16 mouse cellular contexts compared by ENCODE assay signal in the genomic region with DNA sequence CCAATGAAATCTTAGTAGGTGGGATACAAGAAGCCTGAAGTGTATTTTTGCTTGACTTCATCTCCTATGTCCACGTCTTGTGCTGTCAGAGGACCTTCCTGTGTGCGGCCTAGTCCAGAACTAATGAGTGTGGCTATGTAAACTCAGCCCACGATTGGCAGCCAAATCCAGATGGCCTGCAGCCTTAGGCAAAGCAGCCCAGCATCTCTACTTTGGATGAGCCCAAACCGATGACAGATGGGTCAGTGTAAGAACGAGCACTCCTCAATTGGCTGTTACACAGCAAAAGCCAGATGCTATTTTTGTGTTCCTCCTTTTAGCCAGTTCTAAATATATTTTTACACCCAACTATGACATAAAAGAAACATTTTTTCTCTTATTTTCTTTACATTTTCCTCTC. TPM values are rescaled to one million over a fixed set of nuclear protein-coding genes. Genes with fewer than 3 reads are reported as not detected.
DNase-seq lines count a peak whose midpoint lies in the region; ATAC-seq and TF ChIP-seq lines count a peak whose summit lies in the region.
"Had no signal": no experiment of that assay in that cellular context is flagged by ENCODE, and none has a peak within 500 bp of the region (broad histone marks: within the 10 kb centered on the region; RNA-seq: fewer than 3 reads in every experiment).

No protein-coding gene starts in this region.

- H3K9ac ChIP-seq in midbrain, postnatal 0 days (replicated peaks; ENCODE audit: low read length, poor library complexity, severe bottlenecking), result no peak overlapping the region
- H3K9ac ChIP-seq in midbrain, embryonic 11.5 days (ENCODE audit: low read length), result no peak overlapping the region
- H3K9ac ChIP-seq: hindbrain, embryonic 14.5 days had no signal

- no peaks in the 10 kb centered on the region for H3K27me3 ChIP-seq in midbrain, postnatal 0 days (ENCODE audit: insufficient read depth, low read length)
- no peaks in the 10 kb centered on the region for H3K27me3 ChIP-seq in midbrain, embryonic 11.5 days (ENCODE audit: control insufficient read depth, insufficient read depth, low read length)

- H3K9me3 ChIP-seq in midbrain, postnatal 0 days (ENCODE audit: low read length), result no peaks in the 10 kb centered on the region
- H3K9me3 ChIP-seq in midbrain, embryonic 11.5 days (ENCODE audit: control insufficient read depth, low read length), result no peaks in the 10 kb centered on the region

- H3K4me1 ChIP-seq in midbrain, postnatal 0 days (ENCODE audit: insufficient read depth, low read length), result no peaks in the 10 kb centered on the region; the same call in 1 of the 2 replicates
- no peaks in the 10 kb centered on the region for H3K4me1 ChIP-seq in midbrain, embryonic 11.5 days (ENCODE audit: control insufficient read depth, insufficient read depth, low read length)

- WGBS in midbrain, postnatal 0 days, result 73% methylated on average over 5 of the region's 5 CpGs
- WGBS in midbrain, embryonic 11.5 days, result 82% methylated on average over 5 of the region's 5 CpGs

- H3K4me2 ChIP-seq in midbrain, postnatal 0 days (ENCODE audit: low read depth, low read length, poor library complexity, severe bottlenecking), result no peak overlapping the region
- H3K4me2 ChIP-seq in midbrain, embryonic 11.5 days, result no peak overlapping the region
- H3K4me2 ChIP-seq: hindbrain, embryonic 14.5 days had no signal

- H3K4me3 ChIP-seq in midbrain, postnatal 0 days (ENCODE audit: low read depth, low read length), result no peak overlapping the region
- no peak overlapping the region for H3K4me3 ChIP-seq in midbrain, embryonic 11.5 days (ENCODE audit: low read depth, low read length)
- H3K4me3 ChIP-seq: erythroblast, embryonic 14.5 days; heart, adult 2 months had no signal

- ATAC-seq in midbrain, postnatal 0 days (ENCODE audit: low FRiP score), result no peak
- no peak for ATAC-seq in midbrain, embryonic 11.5 days (ENCODE audit: low FRiP score)
- ATAC-seq in erythroid progenitor cell, adult 5-6 weeks (replicated peaks; ENCODE audit: low FRiP score, poor library complexity, severe bottlenecking), result no peak

- no peak overlapping the region for H3K27ac ChIP-seq in midbrain, postnatal 0 days (ENCODE audit: low read depth, low read length)
- H3K27ac ChIP-seq in midbrain, embryonic 11.5 days (ENCODE audit: low read depth, low read length), result no peak overlapping the region
- H3K27ac ChIP-seq: heart, adult 2 months; hindbrain, embryonic 14.5 days had no signal

- no peaks in the 10 kb centered on the region for H3K36me3 ChIP-seq in midbrain, postnatal 0 days (ENCODE audit: insufficient read depth, low read length)
- no peaks in the 10 kb centered on the region for H3K36me3 ChIP-seq in midbrain, embryonic 11.5 days (ENCODE audit: control insufficient read depth, insufficient read depth, low read length)

- TF ChIP-seq CTCF in midbrain, postnatal 0 days (IDR thresholded peaks at IDR 0.05), result no peak

- peak; percentile 42 to 53 for DNase-seq in frontal cortex, adult 2 months (ENCODE audit: extremely low spot score in 1 of 2, low spot score in 1 of 2)
- DNase-seq in frontal cortex, postnatal 14 days (ENCODE audit: low spot score in 2 of 2), result no peak
- peak; percentile 57 for DNase-seq in midbrain, postnatal 0 days (ENCODE audit: low spot score)
- no peak for DNase-seq in midbrain, embryonic 11.5 days (ENCODE audit: low spot score, missing footprints)
- peak; percentile 72 for DNase-seq in layer of hippocampus, adult 9-11 months
- DNase-seq in right cerebral cortex, postnatal 4 days, result peak; percentile 22
- no peak for DNase-seq in kidney, adult 11 months
- DNase-seq: adrenal gland, adult 8-10 months; thymus, adult 2 months had no signal

RNA-seq across cellular contexts. Expression of gene Drd1, which starts 32.2 kb away (rescaled TPM):
- 4.8 and 5.6 TPM in 2 replicates for polyA plus RNA-seq in frontal cortex, adult 2 months (2012; rRNA removed)
- 2.1 and 3.4 TPM in 2 replicates for total RNA-seq in midbrain, postnatal 0 days (2014; rRNA removed)
- 1.9 and 2.4 TPM in 2 replicates for polyA plus RNA-seq in midbrain, postnatal 0 days (2015; fragmentation: Nextera tagmentation; extraction: Ambion mirVana)
- 0.55 and 0.86 TPM in 2 replicates for polyA plus RNA-seq in midbrain, embryonic 11.5 days (2014; fragmentation: Nextera tagmentation; extraction: Ambion mirVana)
- not detected in 2 replicates for total RNA-seq in erythroid progenitor cell, adult 5-6 weeks (2015; ENCODE audit: low replicate concordance)
- total RNA-seq in erythroid progenitor cell, adult 5-6 weeks (2017; ENCODE audit: low replicate concordance), result not detected in 2 replicates
- total RNA-seq: neutrophil, adult 5-6 weeks had no signal
- polyA plus RNA-seq: erythroblast, embryonic 14.5 days; limb, embryonic 11.5 days; spleen, adult 2 months had no signal

RNA-seq across cellular contexts. Expression of gene Sfxn1, which starts 48.4 kb away (rescaled TPM):
- polyA plus RNA-seq in frontal cortex, adult 2 months (2012; rRNA removed), result 44.2 and 48.8 TPM in 2 replicates
- total RNA-seq in midbrain, postnatal 0 days (2014; rRNA removed), result 81.8 and 93.2 TPM in 2 replicates
- 128 and 137 TPM in 2 replicates for polyA plus RNA-seq in midbrain, postnatal 0 days (2015; fragmentation: Nextera tagmentation; extraction: Ambion mirVana)
- 92.7 and 94.9 TPM in 2 replicates for polyA plus RNA-seq in midbrain, embryonic 11.5 days (2014; fragmentation: Nextera tagmentation; extraction: Ambion mirVana)
- 30.6 and 39.8 TPM in 2 replicates for total RNA-seq in erythroid progenitor cell, adult 5-6 weeks (2015; ENCODE audit: low replicate concordance)
- 12.6 and 15.1 TPM in 2 replicates for total RNA-seq in erythroid progenitor cell, adult 5-6 weeks (2017; ENCODE audit: low replicate concordance)

Comparison
In these comparisons a context has a peak if more than half of its experiments do, and no peak if none do; other contexts are left out.
1. DNase-seq: peak in frontal cortex, adult 2 months (2 of 2), midbrain, postnatal 0 days (single experiment), layer of hippocampus, adult 9-11 months (single experiment) and right cerebral cortex, postnatal 4 days (single experiment); none in frontal cortex, postnatal 14 days (0 of 2), midbrain, embryonic 11.5 days (single experiment) and kidney, adult 11 months (single experiment).